7 mouse cellular contexts compared by ENCODE assay signal in the genomic region with DNA sequence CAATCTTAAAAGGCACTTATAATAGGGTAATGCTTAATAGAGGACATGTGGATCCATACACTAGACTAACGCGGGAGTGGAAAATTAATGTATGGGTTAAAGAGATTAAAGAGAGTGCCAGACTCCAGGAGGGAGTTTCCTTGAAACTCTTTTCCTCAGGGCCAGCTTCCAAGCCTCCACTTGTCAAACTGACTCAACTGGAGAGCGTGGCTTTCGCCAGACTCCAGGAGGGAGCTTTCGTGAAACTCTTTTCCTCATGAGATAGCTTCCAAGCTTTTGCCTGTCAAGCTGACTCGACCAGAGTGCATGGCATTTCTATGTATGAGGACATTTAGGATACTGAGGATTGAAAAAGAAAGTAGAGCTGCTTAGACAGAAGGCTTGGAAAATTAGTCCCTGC. TPM values are rescaled to one million over a fixed set of nuclear protein-coding genes. Genes with fewer than 3 reads are reported as not detected.
DNase-seq lines count a peak whose midpoint lies in the region; ATAC-seq and TF ChIP-seq lines count a peak whose summit lies in the region.
"Not testable (repeated sequence)": the region's sequence is repeated elsewhere in the genome, so short reads cannot be mapped to it uniquely, and the experiment has no call there.

No protein-coding gene starts in this region.

- H3K36me3 ChIP-seq in heart, embryonic 13.5 days: peaks cover 11% of the 10 kb centered on the region; the same call in 1 of the 2 replicates
- not testable (repeated sequence) for H3K36me3 ChIP-seq in hindbrain, postnatal 0 days (ENCODE audit: insufficient read depth, low read length)

- not testable (repeated sequence) for TF ChIP-seq CTCF in hindbrain, postnatal 0 days (IDR thresholded peaks at IDR 0.05; ENCODE audit: low read depth)

- intact Hi-C loops in left cerebral cortex, postnatal 4 days (cut with DNase I): not testable (repeated sequence)

- H3K27ac ChIP-seq in heart, embryonic 13.5 days (replicated peaks): 0 out of 2 replicates have a peak overlapping the region, but pooled peaks have one; percentile 8
- H3K27ac ChIP-seq in hindbrain, postnatal 0 days: not testable (repeated sequence)

- H3K4me3 ChIP-seq in heart, embryonic 13.5 days; hindbrain, postnatal 0 days (ENCODE audit: low read length): not testable (repeated sequence)

- H3K4me1 ChIP-seq in heart, embryonic 13.5 days: peaks cover 12% of the 10 kb centered on the region
- not testable (repeated sequence) for H3K4me1 ChIP-seq in hindbrain, postnatal 0 days (ENCODE audit: insufficient read depth, low read length)

- H3K4me2 ChIP-seq in heart, embryonic 13.5 days: peak overlapping the region; percentile 26
- 0 out of 2 replicates have a peak overlapping the region, but pooled peaks have one; percentile 25 for H3K4me2 ChIP-seq in hindbrain, postnatal 0 days (ENCODE audit: low read depth, low read length)

- peak; percentile 13 for DNase-seq in cerebellum, adult 11-12 months
- DNase-seq in cerebellum, postnatal 10 days: peak; percentile 21 to 50
- DNase-seq in hindbrain, postnatal 0 days (ENCODE audit: low spot score): not testable (repeated sequence)
- DNase-seq in left cerebral cortex, postnatal 4 days: peak; percentile 12
- peak; percentile 30 for DNase-seq in lung, postnatal 14 days
- peak; percentile 2 for DNase-seq in yolk sac, embryonic 10.5 days (ENCODE audit: low spot score)

- not testable (repeated sequence) for ATAC-seq in heart, embryonic 13.5 days (ENCODE audit: extremely low read depth, insufficient number of reproducible peaks, low FRiP score, low TSS enrichment); hindbrain, postnatal 0 days

- H3K9me3 ChIP-seq in heart, embryonic 13.5 days; hindbrain, postnatal 0 days (ENCODE audit: low read length): not testable (repeated sequence)

- WGBS in heart, embryonic 13.5 days: 43% methylated on average over 6 of the region's 6 CpGs
- WGBS in hindbrain, postnatal 0 days: 20% methylated on average over 6 of the region's 6 CpGs

- not testable (repeated sequence) for H3K9ac ChIP-seq in heart, embryonic 13.5 days; hindbrain, postnatal 0 days (replicated peaks; ENCODE audit: low read length)

- not testable (repeated sequence) for H3K27me3 ChIP-seq in heart, embryonic 13.5 days (replicated peaks); hindbrain, postnatal 0 days (ENCODE audit: insufficient read depth, low read length)

RNA-seq across cellular contexts. Expression of a gene that starts 52.8 kb away (rescaled TPM):
- 48.4 and 53.3 TPM in 2 replicates for polyA plus RNA-seq in heart, embryonic 13.5 days (2015; fragmentation: Nextera tagmentation; extraction: Ambion mirVana)
- total RNA-seq in hindbrain, postnatal 0 days (2014; rRNA removed): 349 and 355 TPM in 2 replicates
- polyA plus RNA-seq in hindbrain, postnatal 0 days (2015; fragmentation: Nextera tagmentation; extraction: Ambion mirVana): 714 and 750 TPM in 2 replicates
- total RNA-seq in left cerebral cortex, postnatal 4 days (2021): 100 to 1,000 TPM; 477 to 480 TPM

RNA-seq across cellular contexts. Expression of a gene that starts 59.2 kb away (rescaled TPM):
- 56.2 and 63.3 TPM in 2 replicates for polyA plus RNA-seq in heart, embryonic 13.5 days (2015; fragmentation: Nextera tagmentation; extraction: Ambion mirVana)
- total RNA-seq in hindbrain, postnatal 0 days (2014; rRNA removed): 49.4 and 53.1 TPM in 2 replicates
- 113 and 114 TPM in 2 replicates for polyA plus RNA-seq in hindbrain, postnatal 0 days (2015; fragmentation: Nextera tagmentation; extraction: Ambion mirVana)
- 10 to 100 TPM; 44.1 to 47.6 TPM for total RNA-seq in left cerebral cortex, postnatal 4 days (2021)
